Mouse (Mus musculus): ENCODE measurements at regions not wholly inside any gene's neighbourhood (a gene's known extent, or its start where the extent isn't known, plus 50 kb on each side); places are given as distances from the start of the nearest gene placed in this dataset.

DNA sequence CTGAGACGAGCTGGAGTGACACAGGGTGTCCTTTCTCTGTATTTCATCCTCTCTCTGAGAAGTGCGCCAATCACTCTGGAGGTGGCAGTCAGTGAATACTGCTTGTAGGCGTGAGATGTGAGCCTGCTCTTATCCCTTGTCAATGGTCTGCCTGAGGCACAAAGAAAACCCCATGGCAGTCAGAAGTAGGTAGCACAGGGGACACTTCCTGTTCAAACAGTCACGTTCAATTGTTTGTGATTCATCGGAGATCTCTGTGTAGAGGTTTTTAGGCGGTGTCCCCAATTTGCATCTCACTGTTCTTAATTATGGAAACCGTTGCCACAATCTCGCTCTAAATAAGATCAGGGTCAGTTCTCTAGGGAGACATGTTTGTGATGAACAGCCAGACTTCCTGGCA lies 447.7 kb downstream of the Glrx3 start:
- no peak for DNase-seq (ENCODE audit: low read depth)

GRCm38 (mm10) chr7:137888731-137889130 lies 451.3 kb downstream of the Glrx3 start:
- no peak for DNase-seq (ENCODE audit: low read depth)

- DNase-seq (ENCODE audit: low read depth) = no peak
Measured at GRCm38 (mm10) chr7:137906424-137907060, 469.1 kb downstream of the Glrx3 start.

GRCm38 (mm10) chr7:137909456-137909855 lies 472.0 kb downstream of the Glrx3 start:
- no peak for DNase-seq (ENCODE audit: low read depth)

DNA sequence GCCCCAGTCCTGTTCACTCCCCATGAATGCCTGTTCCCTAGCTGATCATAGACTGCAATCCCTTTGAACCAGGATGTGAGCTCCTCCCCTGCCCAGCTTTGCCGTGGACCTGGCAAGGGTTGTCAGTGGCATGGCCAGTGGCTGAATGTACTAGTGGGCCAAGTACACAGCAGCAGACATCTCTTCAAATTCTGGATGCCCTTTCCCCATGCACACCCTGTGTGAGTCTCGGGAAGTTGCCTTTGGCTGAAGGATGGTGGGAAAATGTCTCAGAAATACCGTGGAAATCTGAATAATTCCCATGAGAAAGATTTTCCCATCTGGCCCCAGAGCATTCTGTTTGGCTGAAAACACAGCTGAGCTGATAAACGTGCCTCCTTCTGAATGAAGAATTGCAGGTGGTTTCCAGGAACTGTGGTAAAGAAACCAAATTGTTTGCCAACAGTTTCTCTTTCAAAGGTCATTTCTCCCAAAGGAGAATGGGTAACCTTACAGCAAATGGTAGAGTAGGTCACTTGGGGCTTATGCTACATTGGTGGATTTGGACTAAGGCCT lies 476.2 kb downstream of the Glrx3 start:
- no peak for DNase-seq (ENCODE audit: low read depth)

GRCm38 (mm10) chr7:137914506-137914905 lies 477.1 kb downstream of the Glrx3 start:
- DNase-seq (ENCODE audit: low read depth) = no peak

DNA sequence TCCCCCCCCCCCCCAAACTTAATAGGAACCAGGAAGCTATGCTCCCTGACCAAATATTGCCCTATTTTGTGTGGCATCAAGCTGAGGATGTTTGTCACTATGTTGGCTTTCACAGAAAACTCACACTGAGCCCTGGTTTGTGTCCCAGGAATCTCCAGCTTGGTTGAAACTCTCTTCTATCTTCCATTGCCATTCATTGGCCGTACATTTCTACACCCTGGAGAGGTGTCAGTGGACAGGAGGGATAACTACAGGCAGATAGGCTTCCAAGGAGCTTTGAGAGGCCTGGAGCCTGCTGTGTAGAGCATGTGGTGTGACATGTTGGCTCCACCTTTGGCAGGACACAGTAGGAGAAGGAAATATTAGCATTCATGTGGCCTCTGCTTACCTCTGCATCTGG lies 478.9 kb downstream of the Glrx3 start:
- DNase-seq (ENCODE audit: low read depth) = no peak

- no peak for DNase-seq (ENCODE audit: low read depth)
Measured at GRCm38 (mm10) chr7:137924464-137925167, 472.9 kb downstream of the Tcerg1l start.

- no peak for DNase-seq (ENCODE audit: low read depth)
Measured at GRCm38 (mm10) chr7:137925656-137926055, 471.9 kb downstream of the Tcerg1l start.

- no peak for DNase-seq (ENCODE audit: low read depth)
Measured at GRCm38 (mm10) chr7:137927371-137927770, 470.2 kb downstream of the Tcerg1l start.

DNA sequence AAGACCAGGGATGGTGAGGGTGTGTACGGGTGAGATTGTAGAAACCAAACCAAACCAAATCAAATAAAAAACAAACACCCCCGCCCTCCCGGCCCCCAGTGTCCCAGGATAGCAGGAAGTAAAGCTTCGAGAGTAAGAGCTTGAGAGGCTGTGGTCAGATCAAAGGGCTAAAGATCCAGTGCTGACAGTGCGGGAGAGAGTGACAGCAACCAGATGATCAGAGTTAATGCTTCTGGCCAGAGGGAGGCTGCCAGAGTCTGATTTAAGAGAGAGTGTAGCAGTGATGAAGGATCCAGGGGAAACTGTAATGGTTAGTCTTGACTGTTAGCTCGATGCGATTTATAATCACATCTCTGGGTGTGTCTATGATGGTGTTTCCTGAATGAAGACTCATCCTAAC lies 467.3 kb downstream of the Tcerg1l start:
- DNase-seq (ENCODE audit: low read depth) = no peak

DNA sequence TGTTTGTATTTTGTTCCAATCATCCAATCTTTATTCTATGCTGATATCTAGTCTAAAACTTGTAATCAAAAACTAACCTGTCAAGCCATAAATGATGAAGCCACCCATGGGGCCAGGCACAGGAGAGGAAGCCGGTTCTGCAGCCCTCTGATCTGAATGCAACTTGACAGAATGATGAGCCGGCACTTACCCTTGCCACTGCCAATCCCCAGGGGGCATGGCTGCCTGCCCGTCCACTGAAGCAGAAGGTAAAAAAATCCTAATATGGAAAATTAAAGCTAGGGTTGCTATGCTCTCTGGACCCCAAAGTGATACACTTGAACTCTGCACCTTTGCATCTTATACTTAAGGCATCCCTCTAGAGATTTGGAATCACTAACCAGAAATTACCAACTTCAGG lies 461.6 kb downstream of the Tcerg1l start:
- DNase-seq (ENCODE audit: low read depth) = no peak

DNA sequence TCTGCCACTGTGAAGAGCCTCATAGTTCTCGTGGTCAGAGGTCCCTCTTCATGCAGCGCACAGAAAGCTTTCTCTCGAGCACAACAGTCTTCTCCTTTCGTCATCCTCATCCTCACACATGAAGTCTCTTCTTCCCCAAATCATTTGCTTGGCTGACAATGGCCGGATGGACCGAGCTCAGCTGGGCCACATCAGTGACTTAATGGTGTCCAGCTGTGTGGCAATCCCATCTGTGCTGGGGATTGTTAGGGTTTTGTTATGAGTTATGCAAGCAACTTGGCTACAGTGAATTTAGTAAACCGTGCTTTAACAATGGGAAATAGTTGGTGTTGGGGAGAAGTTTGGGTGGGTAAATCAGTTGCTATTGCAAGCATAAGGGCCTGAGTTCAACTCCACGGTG lies 458.4 kb downstream of the Tcerg1l start:
- DNase-seq (ENCODE audit: low read depth) = no peak

- DNase-seq (ENCODE audit: low read depth) = no peak
Measured at GRCm38 (mm10) chr7:137940084-137940483, 457.4 kb downstream of the Tcerg1l start.

DNA sequence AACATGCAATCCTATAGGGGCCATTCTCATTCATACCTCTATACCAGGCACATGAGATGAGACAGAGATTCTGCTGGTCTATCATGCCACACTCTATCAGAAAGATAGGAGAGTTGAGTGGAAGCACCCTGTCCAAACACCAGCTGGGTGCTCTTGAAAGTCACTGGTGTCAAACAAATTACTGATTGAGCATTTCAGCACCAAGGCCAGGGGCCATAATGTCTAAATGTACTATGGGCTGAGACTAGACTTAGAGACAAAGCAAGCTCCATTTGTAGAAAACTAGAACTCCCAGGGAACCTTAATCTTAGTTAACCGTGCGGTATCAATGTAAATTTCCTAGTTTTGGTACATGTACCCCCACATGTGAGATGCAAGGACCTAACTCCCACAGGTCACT lies 452.5 kb downstream of the Tcerg1l start:
- no peak for DNase-seq (ENCODE audit: low read depth)

DNA sequence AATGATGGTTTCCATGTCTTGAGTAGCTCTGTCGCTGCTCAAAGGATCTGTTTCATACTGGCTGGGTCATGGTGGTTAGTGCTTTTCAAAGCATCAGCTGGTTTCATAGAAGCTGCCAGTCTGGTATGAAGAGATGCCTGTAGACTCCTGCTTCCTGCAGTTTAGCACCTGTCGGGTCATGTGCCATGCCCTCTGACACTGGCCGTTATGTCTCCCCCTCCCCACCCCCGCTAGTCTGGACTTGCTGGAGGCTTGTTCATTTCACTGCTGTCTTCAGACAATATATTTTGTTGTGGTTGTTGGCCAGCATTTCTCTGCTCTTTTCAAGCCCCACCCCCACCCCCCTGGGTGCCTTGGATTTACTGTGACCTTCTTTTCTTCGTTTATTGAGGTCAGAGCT lies 450.1 kb downstream of the Tcerg1l start:
- no peak for DNase-seq (ENCODE audit: low read depth)

GRCm38 (mm10) chr7:137957354-137957753 lies 440.2 kb downstream of the Tcerg1l start:
- no peak for DNase-seq (ENCODE audit: low read depth)

DNA sequence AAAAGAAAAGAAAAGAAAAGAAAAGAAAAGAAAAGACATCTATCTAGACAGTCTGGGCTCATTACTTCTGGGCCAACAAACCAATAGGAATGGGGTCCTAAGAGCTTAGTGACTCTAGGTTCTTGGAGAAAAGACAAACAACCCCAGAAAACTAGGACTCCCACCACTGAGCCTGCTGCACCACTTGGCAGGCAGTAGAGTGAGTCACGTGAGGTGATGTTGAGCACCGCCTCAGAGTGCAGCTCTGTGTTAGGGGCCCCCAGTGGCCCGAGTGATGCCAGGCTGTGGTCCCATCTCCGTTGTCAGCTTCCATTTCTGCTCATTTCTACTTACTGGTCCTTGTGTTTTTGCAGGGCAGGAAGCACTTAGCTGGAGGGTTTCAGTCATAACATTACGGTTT lies 439.7 kb downstream of the Tcerg1l start:
- no peak for DNase-seq (ENCODE audit: low read depth)

- DNase-seq (ENCODE audit: low read depth) = no peak
Measured at GRCm38 (mm10) chr7:137963470-137964095, 433.9 kb downstream of the Tcerg1l start.

- no peak for DNase-seq (ENCODE audit: low read depth)
Measured at GRCm38 (mm10) chr7:137974705-137975104, 422.8 kb downstream of the Tcerg1l start.

GRCm38 (mm10) chr7:137977527-137977926 lies 420.0 kb downstream of the Tcerg1l start:
- no peak for DNase-seq (ENCODE audit: low read depth)

GRCm38 (mm10) chr7:137979361-137979760 lies 418.2 kb downstream of the Tcerg1l start:
- no peak for DNase-seq (ENCODE audit: low read depth)

DNA sequence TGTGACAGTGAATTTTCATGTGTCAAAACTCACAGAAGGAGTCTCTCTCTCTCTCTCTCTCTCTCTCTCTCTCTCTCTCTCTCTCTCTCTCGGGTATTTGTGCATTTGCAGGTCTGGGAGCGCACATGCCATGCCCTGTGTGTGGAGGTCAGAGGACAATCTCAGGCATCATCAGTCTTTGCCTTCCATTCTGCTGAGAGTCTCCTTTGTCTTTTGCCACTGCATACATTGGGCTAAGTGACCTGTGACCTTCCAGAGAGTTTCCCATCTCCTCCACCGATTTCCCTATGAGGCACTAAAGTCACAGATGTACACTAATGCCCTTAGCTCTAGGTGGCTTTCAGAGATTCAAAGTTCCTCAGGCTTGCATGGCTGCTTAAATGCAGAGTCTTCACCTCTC lies 391.7 kb downstream of the Tcerg1l start:
- no peak for DNase-seq (ENCODE audit: low read depth)

All from c-Kit-positive CD71-positive TER-119-negative erythroid progenitor cells, embryonic 14.5 days (primary cell).